Mouse (Mus musculus) fibroblast of lung, adult 2 months (primary cell): ENCODE results near the gene Eps15l1.

Source experiments
- DNase-seq: peaks from one replicate; pipeline ENCODE4 v3.0.0-alpha.2; 2011; ENCODE audit warnings: low read depth

Eps15l1 gene

GRCm38 (mm10) chr8:72319921-72320802, 101.1 kb downstream of the Eps15l1 start:
- no peak for DNase-seq

GRCm38 (mm10) chr8:72319397-72319796, 101.9 kb downstream of the Eps15l1 start:
- no peak for DNase-seq

- peak; percentile 90 for DNase-seq
Measured at GRCm38 (mm10) chr8:72318801-72319322, 102.4 kb downstream of the Eps15l1 start, which contains the start of gene Klf2. Gene Klf2, plus strand, starts transcription at chr8:72319033.

- no peak for DNase-seq
Measured at GRCm38 (mm10) chr8:72317741-72318301, 103.4 kb downstream of the Eps15l1 start.

GRCm38 (mm10) chr8:72316053-72316695, 105.1 kb downstream of the Eps15l1 start:
- no peak for DNase-seq

GRCm38 (mm10) chr8:72312926-72313518, 108.2 kb downstream of the Eps15l1 start:
- no peak for DNase-seq

GRCm38 (mm10) chr8:72310849-72311506, 110.3 kb downstream of the Eps15l1 start:
- no peak for DNase-seq

- DNase-seq = no peak
Measured at GRCm38 (mm10) chr8:72308276-72308675, 113.0 kb downstream of the Eps15l1 start.

GRCm38 (mm10) chr8:72306913-72307312, 114.3 kb downstream of the Eps15l1 start:
- no peak for DNase-seq

GRCm38 (mm10) chr8:72305210-72305905, 115.9 kb downstream of the Eps15l1 start, which contains the start of gene Gm10282:
Gene Gm10282, minus strand, starts transcription at chr8:72305260.
- DNase-seq = no peak

GRCm38 (mm10) chr8:72303633-72304032, 117.6 kb downstream of the Eps15l1 start:
- peak; percentile 95 for DNase-seq

- peak; percentile 77 for DNase-seq
Measured at GRCm38 (mm10) chr8:72302986-72303612, 118.2 kb downstream of the Eps15l1 start.

GRCm38 (mm10) chr8:72301497-72301896, 119.8 kb downstream of the Eps15l1 start:
- no peak for DNase-seq

GRCm38 (mm10) chr8:72300654-72301400, 120.4 kb downstream of the Eps15l1 start:
- no peak for DNase-seq

- no peak for DNase-seq
Measured at GRCm38 (mm10) chr8:72298928-72299327, 122.3 kb downstream of the Eps15l1 start.

GRCm38 (mm10) chr8:72296561-72296960, 124.7 kb downstream of the Eps15l1 start:
- no peak for DNase-seq

GRCm38 (mm10) chr8:72295679-72296078, 125.6 kb downstream of the Eps15l1 start:
- peak; percentile 91 for DNase-seq

- no peak for DNase-seq
Measured at GRCm38 (mm10) chr8:72295125-72295524, 126.1 kb downstream of the Eps15l1 start.

GRCm38 (mm10) chr8:72293309-72293708, 128.0 kb downstream of the Eps15l1 start:
- DNase-seq = no peak

GRCm38 (mm10) chr8:72291104-72291503, 130.2 kb downstream of the Eps15l1 start:
- DNase-seq = no peak
